Mouse (Mus musculus): ENCODE results near the gene Trarg1. TPM values are rescaled to one million over a fixed set of nuclear protein-coding genes. Genes with fewer than 3 reads are reported as not detected.
"Not testable (repeated sequence)": the region's sequence is repeated elsewhere in the genome, so short reads cannot be mapped to it uniquely, and the experiment has no call there.

The Trarg1 gene
- polyA plus RNA-seq (2016; fragmentation: Nextera tagmentation; extraction: Ambion mirVana): 0.27 and 0.62 TPM in 2 replicates

GRCm38 (mm10) chr11:76679508-76679907 lies at the start of gene Trarg1:
Gene Trarg1, plus strand, starts transcription at chr11:76679808.
- not testable (repeated sequence) for ATAC-seq (ENCODE audit: low FRiP score, low read depth); H3K36me3 ChIP-seq; H3K27ac ChIP-seq; H3K27me3 ChIP-seq (replicated peaks); H3K4me3 ChIP-seq; H3K4me1 ChIP-seq; H3K9me3 ChIP-seq; H3K4me2 ChIP-seq (replicated peaks); H3K9ac ChIP-seq
- WGBS: 45% methylated on average over 8 of the region's 8 CpGs

DNA sequence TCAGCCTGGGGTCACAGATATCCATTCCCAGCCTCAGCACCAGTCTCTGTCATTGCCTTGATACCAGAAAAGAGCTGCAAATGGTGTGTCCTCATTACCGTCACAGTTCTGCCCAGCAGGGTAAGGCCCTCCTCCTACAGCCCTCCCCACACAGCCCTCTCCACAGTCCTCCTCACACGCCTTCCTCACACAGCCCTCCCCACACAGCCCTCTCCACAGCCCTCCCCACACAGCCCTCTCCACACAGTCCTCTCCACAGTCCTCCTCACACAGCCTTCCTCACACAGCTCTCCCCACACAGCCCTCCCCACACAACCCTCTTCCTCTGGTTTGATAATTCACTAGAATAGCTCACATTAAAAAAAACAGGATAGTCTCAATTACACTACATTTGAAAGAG lies 49.6 kb upstream of the Trarg1 start:
- Histone ChIP-seq H3K36me3 (no peaks in the 10 kb centered on the region), H3K9me3 (0 out of 2 replicates have a peak, but pooled peaks cover 7% of the 10 kb centered on the region), H3K4me3 (no peak overlapping the region), H3K4me1 (no peaks in the 10 kb centered on the region), H3K27ac (no peak overlapping the region), H3K4me2 (replicated peaks) (no peak overlapping the region), H3K27me3 (replicated peaks) (no peaks in the 10 kb centered on the region), H3K9ac (no peak overlapping the region)
- 39% methylated on average over 2 of the region's 2 CpGs for WGBS
- ATAC-seq (ENCODE audit: low FRiP score, low read depth): no peak

DNA sequence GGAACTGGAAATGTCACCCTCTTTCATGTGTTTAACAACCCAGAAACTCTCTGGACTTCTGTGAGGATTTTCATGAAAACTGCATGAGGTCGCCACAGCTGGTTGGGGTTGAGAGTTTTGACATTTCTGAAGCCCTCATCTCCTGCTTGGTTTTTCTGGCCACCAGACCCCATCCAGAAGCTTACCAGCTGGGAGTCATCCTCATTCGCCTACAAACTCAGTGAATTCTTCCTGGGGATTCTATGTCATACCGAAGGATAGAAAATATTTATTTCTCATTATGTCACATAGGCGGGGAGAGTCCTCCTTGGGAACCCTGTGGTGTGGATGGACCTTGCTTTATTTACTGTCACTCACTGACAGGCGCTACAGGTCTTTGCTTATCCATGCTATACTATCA lies 49.1 kb upstream of the Trarg1 start:
- Histone ChIP-seq H3K27me3 (replicated peaks) (no peaks in the 10 kb centered on the region), H3K4me3 (no peak overlapping the region), H3K9ac (no peak overlapping the region), H3K27ac (no peak overlapping the region), H3K9me3 (0 out of 2 replicates have a peak, but pooled peaks cover 7% of the 10 kb centered on the region), H3K4me2 (replicated peaks) (no peak overlapping the region), H3K4me1 (no peaks in the 10 kb centered on the region), H3K36me3 (no peaks in the 10 kb centered on the region)
- 82% methylated on average over 5 of the region's 5 CpGs for WGBS
- no peak for ATAC-seq (ENCODE audit: low FRiP score, low read depth)

- whole genome bisulfite sequencing: 64% methylated on average over 17 of the region's 17 CpGs
- Histone ChIP-seq H3K4me2 (replicated peaks) (no peak overlapping the region), H3K4me3 (no peak overlapping the region), H3K27me3 (replicated peaks) (no peaks in the 10 kb centered on the region), H3K9ac (no peak overlapping the region), H3K36me3 (no peaks in the 10 kb centered on the region), H3K27ac (no peak overlapping the region), H3K4me1 (peaks cover 2% of the 10 kb centered on the region; the same call in 1 of the 2 replicates), H3K9me3 (no peaks in the 10 kb centered on the region)
- no peak for ATAC-seq (ENCODE audit: low FRiP score, low read depth)
Observed at GRCm38 (mm10) chr11:76639269-76639985, 40.2 kb upstream of the Trarg1 start.

DNA sequence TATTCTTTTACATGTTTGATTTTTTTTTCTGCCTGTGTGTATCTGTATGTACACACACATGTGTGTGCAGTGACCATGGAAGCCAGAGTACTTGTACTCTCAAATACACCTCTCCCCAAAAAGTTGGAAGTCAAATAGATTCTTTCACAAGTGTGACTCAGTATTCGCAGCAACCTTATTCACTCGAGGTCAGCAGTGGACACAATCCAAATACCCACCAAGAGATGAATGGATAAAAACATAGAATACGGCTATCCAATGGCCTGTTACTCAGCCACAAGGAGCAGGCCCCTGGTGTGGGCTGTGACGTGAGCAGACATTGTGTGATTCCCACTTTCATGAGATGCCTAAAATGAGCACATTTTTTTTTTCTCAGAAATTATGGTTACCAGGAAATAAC lies 39.4 kb upstream of the Trarg1 start:
- Histone ChIP-seq H3K36me3 (no peaks in the 10 kb centered on the region), H3K27me3 (replicated peaks) (no peaks in the 10 kb centered on the region), H3K4me2 (replicated peaks) (no peak overlapping the region), H3K27ac (no peak overlapping the region), H3K4me1 (peaks cover 10% of the 10 kb centered on the region), H3K4me3 (no peak overlapping the region), H3K9ac (no peak overlapping the region), H3K9me3 (no peaks in the 10 kb centered on the region)
- no peak for ATAC-seq (ENCODE audit: low FRiP score, low read depth)
- 77% methylated on average over 4 of the region's 4 CpGs for WGBS

DNA sequence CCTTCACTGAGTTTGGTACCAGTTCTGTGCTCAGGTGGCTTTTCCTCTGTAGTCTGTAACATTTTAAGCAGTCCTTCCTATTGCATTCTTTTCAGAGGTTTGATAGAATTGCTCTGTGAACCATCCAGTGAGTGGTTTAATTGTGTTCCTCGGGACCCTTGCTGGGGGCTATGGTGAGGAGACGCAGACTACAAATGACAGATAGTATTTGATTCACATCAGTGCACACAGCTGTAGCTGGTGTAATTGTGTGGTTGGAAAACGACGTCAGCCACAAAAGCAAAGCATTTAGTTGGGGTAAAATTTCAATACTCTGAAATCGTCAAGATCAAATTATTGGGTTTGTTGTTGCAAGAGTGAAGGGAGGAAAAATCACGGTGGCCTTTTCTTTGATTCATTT lies 35.4 kb upstream of the Trarg1 start:
- no peaks in the 10 kb centered on the region for H3K27me3 ChIP-seq (replicated peaks)
- WGBS: 41% methylated on average over 6 of the region's 6 CpGs
- no peak for ATAC-seq (ENCODE audit: low FRiP score, low read depth)
- no peak overlapping the region for H3K4me2 ChIP-seq (replicated peaks)
- H3K9ac ChIP-seq: no peak overlapping the region
- H3K9me3 ChIP-seq: no peaks in the 10 kb centered on the region
- no peaks in the 10 kb centered on the region for H3K36me3 ChIP-seq
- H3K4me1 ChIP-seq: peaks cover 31% of the 10 kb centered on the region
- H3K4me3 ChIP-seq: no peak overlapping the region
- H3K27ac ChIP-seq: no peak overlapping the region

- H3K4me2 ChIP-seq (replicated peaks): 0 out of 2 replicates have a peak overlapping the region, but pooled peaks have one; percentile 59
- no peaks in the 10 kb centered on the region for H3K9me3 ChIP-seq
- H3K27me3 ChIP-seq (replicated peaks): no peaks in the 10 kb centered on the region
- H3K36me3 ChIP-seq: no peaks in the 10 kb centered on the region
- no peak overlapping the region for H3K9ac ChIP-seq
- ATAC-seq (ENCODE audit: low FRiP score, low read depth): no peak
- H3K4me3 ChIP-seq: no peak overlapping the region
- H3K27ac ChIP-seq: peak overlapping the region; percentile 55; the same call in 1 of the 2 replicates
- WGBS: 77% methylated on average over 9 of the region's 9 CpGs
- H3K4me1 ChIP-seq: peaks cover 29% of the 10 kb centered on the region
Observed at GRCm38 (mm10) chr11:76645036-76645435, 34.6 kb upstream of the Trarg1 start.

DNA sequence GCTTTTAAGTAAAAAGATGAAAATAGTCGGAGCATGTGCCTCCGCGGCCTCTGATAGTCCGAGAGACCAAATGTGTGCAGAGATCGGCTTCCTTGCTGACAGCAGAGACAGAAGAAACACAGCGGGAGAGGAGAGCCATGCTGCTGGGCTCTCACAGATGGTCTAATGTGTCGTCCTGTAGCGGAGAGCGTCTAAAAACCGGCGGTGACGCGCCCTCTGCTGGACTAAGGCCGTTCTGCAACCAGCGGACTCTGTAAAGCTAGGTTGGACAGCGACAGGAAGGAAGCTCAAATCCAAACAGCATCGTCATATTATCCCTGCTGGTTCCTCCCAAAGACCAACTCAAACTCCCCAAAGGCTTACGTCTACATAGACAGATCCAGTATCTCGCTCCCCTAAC lies 33.7 kb upstream of the Trarg1 start:
- Histone ChIP-seq H3K4me2 (replicated peaks) (peak overlapping the region; percentile 59), H3K36me3 (no peaks in the 10 kb centered on the region), H3K27me3 (replicated peaks) (no peaks in the 10 kb centered on the region), H3K4me3 (peak overlapping the region; percentile 18; the same call in 1 of the 2 replicates), H3K4me1 (peaks cover 29% of the 10 kb centered on the region), H3K9ac (no peak overlapping the region), H3K9me3 (no peaks in the 10 kb centered on the region), H3K27ac (no peak overlapping the region)
- peak; percentile 48 for ATAC-seq (ENCODE audit: low FRiP score, low read depth)
- WGBS: under 1% methylated on average over 19 of the region's 19 CpGs

DNA sequence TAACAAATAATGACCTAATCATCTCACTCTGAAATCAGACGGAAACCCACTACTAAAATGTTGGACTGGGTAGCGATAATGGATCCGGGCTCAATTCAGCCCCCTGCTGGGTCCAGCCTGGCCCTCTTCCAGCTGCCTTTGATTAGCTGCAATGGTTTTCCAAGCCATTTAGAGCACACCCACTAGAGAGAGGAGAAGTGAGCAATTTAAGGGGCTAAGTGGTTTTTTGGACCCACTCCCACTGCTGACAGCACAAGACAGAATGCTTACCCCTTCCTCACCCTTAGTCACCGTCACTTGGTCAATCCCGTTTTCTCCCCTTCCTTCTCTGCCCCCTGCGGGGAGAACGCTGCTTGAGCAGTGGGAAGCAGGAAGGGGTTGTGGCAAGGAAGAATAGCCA lies 32.5 kb upstream of the Trarg1 start:
- no peak overlapping the region for H3K9ac ChIP-seq
- H3K36me3 ChIP-seq: no peaks in the 10 kb centered on the region
- H3K27ac ChIP-seq: 0 out of 2 replicates have a peak overlapping the region, but pooled peaks have one; percentile 42
- WGBS: 0% methylated on average over 7 of the region's 7 CpGs
- peak; percentile 69 for ATAC-seq (ENCODE audit: low FRiP score, low read depth)
- peak overlapping the region; percentile 15; the same call in 1 of the 2 replicates for H3K4me3 ChIP-seq
- peak overlapping the region; percentile 53 for H3K4me2 ChIP-seq (replicated peaks)
- peaks cover 29% of the 10 kb centered on the region for H3K4me1 ChIP-seq
- no peaks in the 10 kb centered on the region for H3K9me3 ChIP-seq
- H3K27me3 ChIP-seq (replicated peaks): no peaks in the 10 kb centered on the region

- H3K4me1 ChIP-seq: peaks cover 33% of the 10 kb centered on the region
- WGBS: 5% methylated on average over 9 of the region's 9 CpGs
- peak overlapping the region; percentile 53 for H3K4me2 ChIP-seq (replicated peaks)
- ATAC-seq (ENCODE audit: low FRiP score, low read depth): peak; percentile 45; the same call in 1 of the 2 replicates
- H3K27ac ChIP-seq: 0 out of 2 replicates have a peak overlapping the region, but pooled peaks have one; percentile 42
- H3K9ac ChIP-seq: peak overlapping the region; percentile 8; the same call in 1 of the 2 replicates
- no peaks in the 10 kb centered on the region for H3K27me3 ChIP-seq (replicated peaks)
- H3K4me3 ChIP-seq: peak overlapping the region; percentile 15; the same call in 1 of the 2 replicates
- no peaks in the 10 kb centered on the region for H3K36me3 ChIP-seq
- H3K9me3 ChIP-seq: no peaks in the 10 kb centered on the region
Observed at GRCm38 (mm10) chr11:76647500-76647899, 32.1 kb upstream of the Trarg1 start.

DNA sequence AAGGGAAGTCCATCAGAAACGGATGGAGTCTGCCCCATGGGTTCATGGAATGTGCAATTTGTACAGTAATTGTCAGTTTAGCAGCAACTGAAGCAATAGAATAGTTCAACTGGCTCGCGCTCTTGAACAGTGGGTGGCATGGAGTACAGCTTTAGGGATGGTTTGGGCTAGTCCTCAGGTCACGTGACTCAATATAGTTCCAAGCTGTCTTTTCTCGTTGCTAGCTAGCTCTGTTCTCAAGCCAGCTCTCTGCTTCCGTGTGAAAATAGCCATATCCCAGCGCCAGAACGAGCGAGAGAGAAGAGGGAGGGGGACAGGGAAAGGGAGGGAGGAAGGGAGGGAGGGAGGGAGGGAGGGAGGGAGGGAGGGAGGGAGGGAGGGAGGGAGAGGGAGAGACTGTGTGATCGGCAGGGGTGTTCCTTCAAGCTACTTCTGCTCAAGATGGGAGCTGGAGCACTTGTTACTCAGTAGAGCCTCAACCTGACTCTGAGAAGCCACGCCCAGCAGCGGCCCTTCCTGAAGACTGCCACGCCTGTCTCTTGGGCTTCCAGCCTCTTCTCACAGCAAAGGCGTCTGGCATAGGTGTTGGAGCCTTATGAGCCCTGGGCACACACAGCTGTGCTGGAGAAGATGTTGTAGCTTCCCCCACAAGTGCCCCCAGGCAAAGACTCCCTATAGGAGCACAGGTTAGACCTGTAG lies 28.6 kb upstream of the Trarg1 start:
- Histone ChIP-seq H3K9me3 (no peaks in the 10 kb centered on the region), H3K4me2 (replicated peaks) (no peak overlapping the region), H3K27ac (no peak overlapping the region), H3K4me1 (peaks cover 21% of the 10 kb centered on the region), H3K27me3 (replicated peaks) (no peaks in the 10 kb centered on the region), H3K9ac (no peak overlapping the region), H3K4me3 (no peak overlapping the region), H3K36me3 (no peaks in the 10 kb centered on the region)
- 64% methylated on average over 14 of the region's 14 CpGs for WGBS
- no peak for ATAC-seq (ENCODE audit: low FRiP score, low read depth)

GRCm38 (mm10) chr11:76652838-76653334 lies 26.7 kb upstream of the Trarg1 start:
- WGBS: 48% methylated on average over 3 of the region's 3 CpGs

More at GRCm38 (mm10) chr11:76652838-76653334, 26.7 kb upstream of the Trarg1 start:
- Histone ChIP-seq H3K36me3 (no peaks in the 10 kb centered on the region), H3K9me3 (no peaks in the 10 kb centered on the region), H3K9ac (no peak overlapping the region), H3K4me3 (no peak overlapping the region), H3K27ac (no peak overlapping the region), H3K27me3 (replicated peaks) (no peaks in the 10 kb centered on the region), H3K4me1 (peaks cover 5% of the 10 kb centered on the region; the same call in 1 of the 2 replicates), H3K4me2 (replicated peaks) (no peak overlapping the region)
- 0 out of 2 replicates have a peak, but pooled peaks have one; percentile 48 for ATAC-seq (ENCODE audit: low FRiP score, low read depth)

All from neural tube, embryonic 12.5 days (tissue).